Mouse (Mus musculus) heart, postnatal 0 days (tissue): Measurements from ENCODE around the gene BC035044. TPM values are rescaled to one million over a fixed set of nuclear protein-coding genes. Genes with fewer than 3 reads are reported as not detected.

ENCODE experiments used
- ATAC-seq: fragments of 200-750 bp; cut with Nextera tagmentation; 2 replicates; pipeline ENCODE4 v1.8.0; 2017; ENCODE audit warnings: low read depth, moderate number of reproducible peaks, moderate library complexity; ENCODE audit not compliant: insufficient read depth
- DNase-seq: peaks from one replicate; pipeline ENCODE4 v3.0.0-alpha.2; 2016; ENCODE audit warnings: low spot score
- H3K27ac ChIP-seq: fragments of 300-500 bp; sonication (generic); 2 replicates; pipeline ENCODE4 v1.5.1; 2014; ENCODE audit warnings: low read depth, mild to moderate bottlenecking
- H3K27me3 ChIP-seq: fragments of 300-500 bp; sonication (generic); 2 replicates; pipeline ENCODE4 v1.6.1; 2014; ENCODE audit warnings: low read length, mixed read lengths; ENCODE audit not compliant: control insufficient read depth, insufficient read depth
- H3K36me3 ChIP-seq: fragments of 300-500 bp; sonication (generic); replicated peaks from 2 replicates; pipeline ENCODE4 v1.6.1; 2014; ENCODE audit warnings: low read length, mixed read lengths; ENCODE audit not compliant: control insufficient read depth, insufficient read depth
- H3K4me1 ChIP-seq: fragments of 300-500 bp; sonication (generic); 2 replicates; pipeline ENCODE4 v1.6.1; 2014; ENCODE audit warnings: antibody characterized with exemption; ENCODE audit not compliant: control insufficient read depth, insufficient read depth
- H3K4me2 ChIP-seq: fragments of 300-500 bp; sonication (generic); 2 replicates; pipeline ENCODE4 v1.6.1; 2014; ENCODE audit warnings: low read depth, mild to moderate bottlenecking, low read length, moderate library complexity
- H3K4me3 ChIP-seq: fragments of 300-500 bp; sonication (generic); 2 replicates; pipeline ENCODE4 v1.5.1; 2014; ENCODE audit warnings: low read depth, low read length
- H3K9ac ChIP-seq: fragments of 300-500 bp; sonication (generic); replicated peaks from 2 replicates; pipeline ENCODE4 v1.6.1; 2014; ENCODE audit warnings: low read depth, low read length, mixed read lengths
- H3K9me3 ChIP-seq: fragments of 300-500 bp; sonication (generic); replicated peaks from 2 replicates; pipeline ENCODE4 v1.6.1; 2016; ENCODE audit warnings: low read length; ENCODE audit not compliant: control insufficient read depth
- CTCF ChIP-seq: IDR thresholded peaks from 2 replicates; pipeline ENCODE4 v1.5.1; 2016; ENCODE audit warnings: antibody characterized with exemption, control low read depth, low read depth
- EP300 ChIP-seq: IDR thresholded peaks from 2 replicates; pipeline ENCODE4 v1.6.1; 2016; ENCODE audit warnings: antibody characterized with exemption, low read depth
- WGBS: fragments of 180-500 bp; shearing (Covaris S2); extraction: QIAGEN DNeasy Blood & Tissue Kit; methylation state at CpG from one replicate; pipeline ENCODE4 v1.1.7; 2014; 5-methylcytosine and 5-hydroxymethylcytosine counted together
- polyA plus RNA-seq: library from polyadenylated mRNA; unstranded; fragments of >200 nt; fragmentation: Nextera tagmentation; extraction: Ambion mirVana; gene quantifications from 2 replicates; pipeline ENCODE4 v1.2.1, GENCODE M21; 2015
- total RNA-seq: library from RNA; depleted of rRNA; stranded (reverse); fragments of >200 nt; gene quantifications from 2 replicates; pipeline ENCODE4 v1.2.3, GENCODE M21; 2014; ENCODE audit warnings: low replicate concordance

Gene BC035044
- total and polyA plus RNA-seq, 2 experiments from 2014 or later: not detected

DNA sequence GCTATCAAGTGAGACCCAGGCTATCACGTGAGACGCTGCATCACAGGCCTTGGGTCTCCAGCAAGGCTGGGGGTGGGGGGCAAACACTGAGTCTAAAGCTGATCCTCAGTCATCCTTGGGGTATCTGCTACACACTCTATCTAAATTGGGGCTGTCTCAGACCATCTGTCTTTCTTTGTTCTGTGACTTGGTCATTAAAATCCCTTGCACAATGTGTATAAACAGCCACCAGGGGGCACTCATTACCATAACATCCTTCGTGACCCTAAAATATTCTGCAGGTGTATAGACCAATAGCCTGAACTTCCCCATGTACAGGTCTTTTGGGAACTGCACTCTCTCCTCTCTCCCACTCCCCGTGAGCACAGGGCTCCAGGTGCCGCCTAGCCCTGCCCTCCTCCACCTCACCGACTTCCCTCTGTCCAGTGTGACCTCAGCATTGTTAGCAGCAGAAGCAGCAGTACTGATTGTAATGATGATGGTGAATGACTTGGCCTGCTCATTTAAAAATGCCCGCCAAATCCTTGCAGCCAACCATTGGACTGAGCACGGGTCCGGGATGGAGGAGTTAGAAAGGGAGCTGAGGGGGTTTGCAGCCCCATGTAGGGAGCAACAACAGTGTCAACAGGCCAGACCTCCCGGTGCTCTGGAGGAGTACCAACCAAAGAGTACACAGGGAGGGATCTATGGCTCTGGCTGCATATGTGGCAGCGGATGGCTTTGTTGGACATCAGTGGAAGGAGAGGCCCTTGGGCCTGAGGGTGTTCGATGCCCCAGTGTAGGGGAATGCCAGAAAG is 36.7 kb downstream of the BC035044 start:
- Histone ChIP-seq H3K4me2 (no peak overlapping the region), H3K9me3 (no peaks in the 10 kb centered on the region), H3K27ac (no peak overlapping the region), H3K9ac (no peak overlapping the region), H3K36me3 (no peaks in the 10 kb centered on the region), H3K4me1 (peaks cover 8% of the 10 kb centered on the region; the same call in 1 of the 2 replicates), H3K4me3 (no peak overlapping the region), H3K27me3 (no peaks in the 10 kb centered on the region)
- 49% methylated on average over 12 of the region's 12 CpGs for WGBS
- peak; percentile 39 for DNase-seq
- TF ChIP-seq CTCF: peak; percentile 81
- TF ChIP-seq EP300: no peak
- ATAC-seq: peak; percentile 30; the same call in 1 of the 2 replicates

DNA sequence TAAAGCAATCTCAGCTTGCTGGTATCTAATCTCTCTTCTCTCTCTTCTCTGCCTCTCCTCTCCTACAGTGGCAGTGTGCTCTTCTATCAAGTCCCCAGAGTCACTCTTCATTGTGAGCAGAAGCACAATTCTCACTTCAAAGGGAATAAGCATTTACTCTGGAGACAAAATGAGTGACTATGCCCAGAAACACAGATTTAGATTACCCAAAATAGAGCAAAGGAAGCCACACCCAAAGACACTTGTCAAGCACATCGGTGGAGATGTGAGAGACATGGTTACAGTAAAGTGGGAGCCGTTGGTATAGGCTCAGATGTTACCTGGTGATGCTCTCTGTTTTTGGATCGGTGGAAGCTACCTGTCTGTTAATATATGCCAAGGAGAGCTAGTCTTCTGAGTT is 38.2 kb downstream of the BC035044 start:
- DNase-seq (no peak), ATAC-seq (no peak)
- no peak overlapping the region for H3K4me3 ChIP-seq
- H3K4me1 ChIP-seq: peaks cover 8% of the 10 kb centered on the region; the same call in 1 of the 2 replicates
- H3K27me3 ChIP-seq: no peaks in the 10 kb centered on the region
- no peak overlapping the region for H3K4me2 ChIP-seq
- no peaks in the 10 kb centered on the region for H3K36me3 ChIP-seq
- no peak overlapping the region for H3K9ac ChIP-seq
- 55% methylated on average over 3 of the region's 3 CpGs for WGBS
- H3K9me3 ChIP-seq: no peaks in the 10 kb centered on the region
- H3K27ac ChIP-seq: no peak overlapping the region
- TF ChIP-seq CTCF: no peak
- TF ChIP-seq EP300: no peak

DNA sequence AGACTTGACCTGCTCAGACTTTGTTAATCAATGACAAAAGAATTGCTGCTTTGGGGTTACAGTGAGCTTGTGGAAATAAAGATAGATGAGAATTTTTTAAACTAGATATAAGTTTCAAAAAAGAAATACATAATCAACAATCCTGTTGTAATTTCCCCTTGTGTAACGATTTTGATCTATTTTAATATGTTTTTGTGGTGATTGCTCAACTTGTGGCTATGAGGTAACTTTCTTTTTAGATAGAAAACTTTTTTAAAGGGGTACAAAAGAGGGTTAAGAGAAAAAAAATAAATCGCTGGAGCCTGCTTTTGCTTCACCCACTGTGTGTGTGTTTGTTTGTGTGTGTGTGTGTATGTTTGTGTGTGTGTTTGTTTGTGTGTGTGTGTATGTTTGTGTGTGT is 39.8 kb downstream of the BC035044 start:
- ATAC-seq (no peak), DNase-seq (no peak)
- Histone ChIP-seq H3K9me3 (no peaks in the 10 kb centered on the region), H3K27ac (no peak overlapping the region), H3K4me3 (no peak overlapping the region), H3K4me1 (peaks cover 7% of the 10 kb centered on the region; the same call in 1 of the 2 replicates), H3K27me3 (no peaks in the 10 kb centered on the region), H3K9ac (no peak overlapping the region), H3K36me3 (no peaks in the 10 kb centered on the region), H3K4me2 (no peak overlapping the region)
- 70% methylated on average over 2 of the region's 2 CpGs for WGBS
- TF ChIP-seq CTCF (no peak), EP300 (no peak)

DNA sequence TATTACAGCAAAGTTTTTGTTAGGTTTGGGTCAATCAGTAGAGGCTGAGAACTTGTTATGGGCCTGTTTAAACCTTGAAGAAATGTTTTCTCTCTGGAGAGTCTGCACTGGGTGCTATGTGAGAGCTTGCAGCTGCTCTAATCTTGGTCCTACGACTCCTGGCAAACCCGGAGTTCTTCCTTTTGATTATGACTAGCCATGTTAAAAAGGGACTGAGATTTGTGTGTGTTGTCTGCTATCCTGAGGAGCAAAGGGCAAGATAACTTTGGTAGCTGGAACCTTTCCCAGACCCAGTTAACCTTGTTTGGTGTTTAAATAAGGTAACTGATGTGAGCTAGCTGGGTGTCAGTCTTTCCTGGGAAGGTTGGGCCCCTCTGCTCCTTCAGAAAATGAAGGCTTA is 40.3 kb downstream of the BC035044 start:
- 8% methylated on average over 2 of the region's 2 CpGs for WGBS
- H3K4me1 ChIP-seq: peaks cover 3% of the 10 kb centered on the region; the same call in 1 of the 2 replicates
- H3K9me3 ChIP-seq: no peaks in the 10 kb centered on the region
- no peak overlapping the region for H3K4me3 ChIP-seq
- no peak overlapping the region for H3K9ac ChIP-seq
- ATAC-seq (no peak), DNase-seq (no peak)
- H3K27ac ChIP-seq: no peak overlapping the region; the same call in 1 of the 2 replicates
- H3K27me3 ChIP-seq: no peaks in the 10 kb centered on the region
- no peak for TF ChIP-seq EP300
- no peak for TF ChIP-seq CTCF
- no peak overlapping the region for H3K4me2 ChIP-seq
- H3K36me3 ChIP-seq: no peaks in the 10 kb centered on the region

GRCm38 (mm10) chr6:128849902-128850301 is 41.0 kb downstream of the BC035044 start:
- TF ChIP-seq CTCF (peak; percentile 65), EP300 (no peak)
- Histone ChIP-seq H3K27ac (no peak overlapping the region), H3K4me3 (no peak overlapping the region), H3K4me1 (peaks cover 3% of the 10 kb centered on the region; the same call in 1 of the 2 replicates), H3K27me3 (no peaks in the 10 kb centered on the region), H3K36me3 (no peaks in the 10 kb centered on the region), H3K9ac (no peak overlapping the region), H3K9me3 (no peaks in the 10 kb centered on the region), H3K4me2 (no peak overlapping the region)
- DNase-seq: peak; percentile 45
- 56% methylated on average over 2 of the region's 2 CpGs for WGBS
- ATAC-seq: 0 out of 2 replicates have a peak, but pooled peaks have one; percentile 17

DNA sequence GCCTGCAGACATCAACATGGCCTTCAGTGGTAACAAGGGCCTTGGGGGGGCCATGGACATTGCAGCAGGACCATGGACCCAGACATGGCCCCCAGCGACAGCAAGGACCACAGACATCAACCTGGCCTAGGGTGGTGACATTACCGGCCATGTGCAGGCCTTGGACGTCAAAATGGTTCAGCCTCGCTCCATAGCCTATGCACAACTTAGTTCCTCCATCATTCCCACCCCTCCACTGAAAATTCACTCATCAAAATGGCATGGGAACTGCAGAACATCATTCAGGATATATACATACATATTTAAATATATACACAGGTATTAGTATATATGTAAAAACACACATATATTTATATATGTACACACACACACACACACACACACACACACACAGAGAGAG is 43.5 kb downstream of the BC035044 start:
- ATAC-seq (no peak), DNase-seq (no peak)
- no peaks in the 10 kb centered on the region for H3K27me3 ChIP-seq
- no peaks in the 10 kb centered on the region for H3K36me3 ChIP-seq
- peaks cover 9% of the 10 kb centered on the region for H3K4me1 ChIP-seq
- H3K27ac ChIP-seq: no peak overlapping the region
- no peaks in the 10 kb centered on the region for H3K9me3 ChIP-seq
- H3K9ac ChIP-seq: no peak overlapping the region
- WGBS: 88% methylated on average over 4 of the region's 4 CpGs
- no peak for TF ChIP-seq EP300
- TF ChIP-seq CTCF: no peak
- no peak overlapping the region for H3K4me2 ChIP-seq
- no peak overlapping the region for H3K4me3 ChIP-seq
